Mouse (Mus musculus): ENCODE results near the gene Olfr1346. TPM values are rescaled to one million over a fixed set of nuclear protein-coding genes. Genes with fewer than 3 reads are reported as not detected.
"Not testable (repeated sequence)": the region's sequence is repeated elsewhere in the genome, so short reads cannot be mapped to it uniquely, and the experiment has no call there.

Olfr1346 gene
- polyA plus RNA-seq, 1 experiment from 2014 or later, result not detected

GRCm38 (mm10) chr7:6477633-6478032 is 10.7 kb downstream of the Olfr1346 start:
- not testable (repeated sequence) for DNase-seq (ENCODE audit: low spot score); H3K4me3 ChIP-seq (ENCODE audit: low read depth, low read length); H3K27me3 ChIP-seq (ENCODE audit: control insufficient read depth, insufficient read depth, low read length); H3K4me2 ChIP-seq (ENCODE audit: low read depth, severe bottlenecking); H3K4me1 ChIP-seq (ENCODE audit: control insufficient read depth, insufficient read depth, low read length); ATAC-seq (ENCODE audit: insufficient number of reproducible peaks, low FRiP score, low TSS enrichment, low read depth); H3K27ac ChIP-seq (replicated peaks; ENCODE audit: low read depth, low read length); H3K9me3 ChIP-seq (ENCODE audit: control insufficient read depth, low read length); H3K36me3 ChIP-seq (ENCODE audit: control insufficient read depth, insufficient read depth, low read length); H3K9ac ChIP-seq (ENCODE audit: low read length)
- WGBS, result 81% methylated on average over 2 of the region's 2 CpGs

GRCm38 (mm10) chr7:6486841-6487240 is 19.9 kb downstream of the Olfr1346 start, which contains the start of gene Olfr5:
TSS of gene Olfr5 (minus strand) at chr7:6486941.
- 40% methylated on average over 2 of the region's 2 CpGs for WGBS
- no peaks in the 10 kb centered on the region for H3K36me3 ChIP-seq (ENCODE audit: control insufficient read depth, insufficient read depth, low read length)
- DNase-seq (ENCODE audit: low spot score), result no peak

GRCm38 (mm10) chr7:6499655-6500054 is 32.8 kb downstream of the Olfr1346 start, which contains the start of gene Olfr1347:
TSS of gene Olfr1347 (minus strand) at chr7:6499755.
- Histone ChIP-seq H3K36me3 (ENCODE audit: control insufficient read depth, insufficient read depth, low read length) (no peaks in the 10 kb centered on the region), H3K27me3 (ENCODE audit: control insufficient read depth, insufficient read depth, low read length) (no peaks in the 10 kb centered on the region), H3K9ac (ENCODE audit: low read length) (no peak within 1 kb of the TSS), H3K27ac (replicated peaks; ENCODE audit: low read depth, low read length) (no peak within 1 kb of the TSS), H3K9me3 (ENCODE audit: control insufficient read depth, low read length) (0 out of 2 replicates have a peak, but pooled peaks cover 2% of the 10 kb centered on the region), H3K4me2 (ENCODE audit: low read depth, severe bottlenecking) (no peak within 1 kb of the TSS), H3K4me1 (ENCODE audit: control insufficient read depth, insufficient read depth, low read length) (no peaks in the 10 kb centered on the region), H3K4me3 (ENCODE audit: low read depth, low read length) (no peak within 1 kb of the TSS)
- ATAC-seq (ENCODE audit: insufficient number of reproducible peaks, low FRiP score, low TSS enrichment, low read depth) (no peak), DNase-seq (ENCODE audit: low spot score) (no peak)
- 49% methylated on average over 1 of the region's 1 CpGs for WGBS

More at GRCm38 (mm10) chr7:6486841-6487240, 19.9 kb downstream of the Olfr1346 start, which contains the start of gene Olfr5:
- Histone ChIP-seq H3K4me3 (ENCODE audit: low read depth, low read length) (no peak within 1 kb of the TSS), H3K4me1 (ENCODE audit: control insufficient read depth, insufficient read depth, low read length) (no peaks in the 10 kb centered on the region), H3K9ac (ENCODE audit: low read length) (no peak within 1 kb of the TSS), H3K9me3 (ENCODE audit: control insufficient read depth, low read length) (no peaks in the 10 kb centered on the region), H3K4me2 (ENCODE audit: low read depth, severe bottlenecking) (no peak within 1 kb of the TSS), H3K27ac (replicated peaks; ENCODE audit: low read depth, low read length) (no peak within 1 kb of the TSS), H3K27me3 (ENCODE audit: control insufficient read depth, insufficient read depth, low read length) (no peaks in the 10 kb centered on the region)
- no peak for ATAC-seq (ENCODE audit: insufficient number of reproducible peaks, low FRiP score, low TSS enrichment, low read depth)

- H3K4me1 ChIP-seq (ENCODE audit: control insufficient read depth, insufficient read depth, low read length), result no peaks in the 10 kb centered on the region
- no peaks in the 10 kb centered on the region for H3K36me3 ChIP-seq (ENCODE audit: control insufficient read depth, insufficient read depth, low read length)
- no peaks in the 10 kb centered on the region for H3K9me3 ChIP-seq (ENCODE audit: control insufficient read depth, low read length)
- H3K9ac ChIP-seq (ENCODE audit: low read length), result no peak within 1 kb of the TSS
- 96% methylated on average over 1 of the region's 1 CpGs for WGBS
- no peaks in the 10 kb centered on the region for H3K27me3 ChIP-seq (ENCODE audit: control insufficient read depth, insufficient read depth, low read length)
- DNase-seq (ENCODE audit: low spot score), result no peak
- no peak within 1 kb of the TSS for H3K27ac ChIP-seq (replicated peaks; ENCODE audit: low read depth, low read length)
- no peak within 1 kb of the TSS for H3K4me2 ChIP-seq (ENCODE audit: low read depth, severe bottlenecking)
- no peak within 1 kb of the TSS for H3K4me3 ChIP-seq (ENCODE audit: low read depth, low read length)
- no peak for ATAC-seq (ENCODE audit: insufficient number of reproducible peaks, low FRiP score, low TSS enrichment, low read depth)
Observed at GRCm38 (mm10) chr7:6508648-6509047, 41.7 kb downstream of the Olfr1346 start, which contains the start of gene Olfr1348. TSS of gene Olfr1348 (minus strand) at chr7:6508748.

- H3K27ac ChIP-seq (replicated peaks; ENCODE audit: low read depth, low read length), result no peak overlapping the region
- no peak overlapping the region for H3K9ac ChIP-seq (ENCODE audit: low read length)
- H3K4me1 ChIP-seq (ENCODE audit: control insufficient read depth, insufficient read depth, low read length), result no peaks in the 10 kb centered on the region
- no peaks in the 10 kb centered on the region for H3K36me3 ChIP-seq (ENCODE audit: control insufficient read depth, insufficient read depth, low read length)
- no peaks in the 10 kb centered on the region for H3K27me3 ChIP-seq (ENCODE audit: control insufficient read depth, insufficient read depth, low read length)
- peaks cover 5% of the 10 kb centered on the region; the same call in 1 of the 2 replicates for H3K9me3 ChIP-seq (ENCODE audit: control insufficient read depth, low read length)
- H3K4me3 ChIP-seq (ENCODE audit: low read depth, low read length), result no peak overlapping the region
- H3K4me2 ChIP-seq (ENCODE audit: low read depth, severe bottlenecking), result no peak overlapping the region
- ATAC-seq (ENCODE audit: insufficient number of reproducible peaks, low FRiP score, low TSS enrichment, low read depth) (no peak), DNase-seq (ENCODE audit: low spot score) (no peak)
- 39% methylated on average over 1 of the region's 1 CpGs for WGBS
Observed at GRCm38 (mm10) chr7:6521666-6522065, 54.8 kb downstream of the Olfr1346 start.

GRCm38 (mm10) chr7:6522850-6523249 is 55.9 kb downstream of the Olfr1346 start, which contains the start of gene Olfr1349:
TSS of gene Olfr1349 (minus strand) at chr7:6522950.
- no peak within 1 kb of the TSS for H3K27ac ChIP-seq (replicated peaks; ENCODE audit: low read depth, low read length)
- H3K4me3 ChIP-seq (ENCODE audit: low read depth, low read length), result no peak within 1 kb of the TSS
- WGBS, result 83% methylated on average over 5 of the region's 5 CpGs
- H3K36me3 ChIP-seq (ENCODE audit: control insufficient read depth, insufficient read depth, low read length), result no peaks in the 10 kb centered on the region
- H3K9me3 ChIP-seq (ENCODE audit: control insufficient read depth, low read length), result peaks cover 5% of the 10 kb centered on the region; the same call in 1 of the 2 replicates
- DNase-seq (ENCODE audit: low spot score), result no peak
- no peak for ATAC-seq (ENCODE audit: insufficient number of reproducible peaks, low FRiP score, low TSS enrichment, low read depth)
- no peaks in the 10 kb centered on the region for H3K4me1 ChIP-seq (ENCODE audit: control insufficient read depth, insufficient read depth, low read length)
- no peak within 1 kb of the TSS for H3K4me2 ChIP-seq (ENCODE audit: low read depth, severe bottlenecking)
- no peak within 1 kb of the TSS for H3K9ac ChIP-seq (ENCODE audit: low read length)
- H3K27me3 ChIP-seq (ENCODE audit: control insufficient read depth, insufficient read depth, low read length), result no peaks in the 10 kb centered on the region

- Histone ChIP-seq H3K4me1 (ENCODE audit: control insufficient read depth, insufficient read depth, low read length) (no peaks in the 10 kb centered on the region), H3K27ac (replicated peaks; ENCODE audit: low read depth, low read length) (no peak overlapping the region), H3K36me3 (ENCODE audit: control insufficient read depth, insufficient read depth, low read length) (no peaks in the 10 kb centered on the region), H3K27me3 (ENCODE audit: control insufficient read depth, insufficient read depth, low read length) (no peaks in the 10 kb centered on the region), H3K9ac (ENCODE audit: low read length) (no peak overlapping the region), H3K4me3 (ENCODE audit: low read depth, low read length) (no peak overlapping the region), H3K9me3 (ENCODE audit: control insufficient read depth, low read length) (peaks cover 5% of the 10 kb centered on the region; the same call in 1 of the 2 replicates), H3K4me2 (ENCODE audit: low read depth, severe bottlenecking) (no peak overlapping the region)
- WGBS, result 65% methylated on average over 3 of the region's 3 CpGs
- no peak for DNase-seq (ENCODE audit: low spot score)
- no peak for ATAC-seq (ENCODE audit: insufficient number of reproducible peaks, low FRiP score, low TSS enrichment, low read depth)
Observed at GRCm38 (mm10) chr7:6525001-6525400, 58.1 kb downstream of the Olfr1346 start.

GRCm38 (mm10) chr7:6526141-6526540 is 59.2 kb downstream of the Olfr1346 start:
- no peak overlapping the region for H3K4me3 ChIP-seq (ENCODE audit: low read depth, low read length)
- 68% methylated on average over 5 of the region's 5 CpGs for WGBS
- no peak overlapping the region for H3K9ac ChIP-seq (ENCODE audit: low read length)
- ATAC-seq (ENCODE audit: insufficient number of reproducible peaks, low FRiP score, low TSS enrichment, low read depth) (no peak), DNase-seq (ENCODE audit: low spot score) (peak; percentile 27)
- H3K9me3 ChIP-seq (ENCODE audit: control insufficient read depth, low read length), result peaks cover 5% of the 10 kb centered on the region; the same call in 1 of the 2 replicates
- no peaks in the 10 kb centered on the region for H3K27me3 ChIP-seq (ENCODE audit: control insufficient read depth, insufficient read depth, low read length)
- H3K4me2 ChIP-seq (ENCODE audit: low read depth, severe bottlenecking), result no peak overlapping the region
- no peak overlapping the region for H3K27ac ChIP-seq (replicated peaks; ENCODE audit: low read depth, low read length)
- no peaks in the 10 kb centered on the region for H3K36me3 ChIP-seq (ENCODE audit: control insufficient read depth, insufficient read depth, low read length)
- H3K4me1 ChIP-seq (ENCODE audit: control insufficient read depth, insufficient read depth, low read length), result no peaks in the 10 kb centered on the region
